Mouse (Mus musculus) small intestine, adult 2 months (tissue): ENCODE data around the gene Rspry1. TPM values are rescaled to one million over a fixed set of nuclear protein-coding genes. Genes with fewer than 3 reads are reported as not detected.

Experiments used
- H3K27ac ChIP-seq: fragments of 200-500 bp; 2 replicates; pipeline ENCODE4 v1.5.1; 2012; ENCODE audit warnings: low read depth, low read length, control low read depth, inconsistent platforms; ENCODE audit not compliant: insufficient read depth
- H3K27me3 ChIP-seq: fragments of 200-500 bp; 2 replicates; pipeline ENCODE4 v1.6.1; 2012; ENCODE audit warnings: mild to moderate bottlenecking, moderate library complexity, low read length, inconsistent platforms; ENCODE audit not compliant: control insufficient read depth, insufficient read depth
- H3K36me3 ChIP-seq: fragments of 200-500 bp; 2 replicates; pipeline ENCODE4 v1.6.1; 2012; ENCODE audit warnings: mild to moderate bottlenecking, low read length, control low read depth, inconsistent platforms; ENCODE audit not compliant: control insufficient read depth, insufficient read depth
- H3K4me1 ChIP-seq: fragments of 200-500 bp; 2 replicates; pipeline ENCODE4 v1.6.1; 2012; ENCODE audit warnings: low read length, inconsistent platforms, mixed read lengths; ENCODE audit not compliant: control insufficient read depth, insufficient read depth, insufficient read length
- H3K4me3 ChIP-seq: fragments of 200-500 bp; 2 replicates; pipeline ENCODE4 v1.5.1; 2012; ENCODE audit warnings: low read depth, mild to moderate bottlenecking, control low read depth, inconsistent platforms, low read length, moderate library complexity
- CTCF ChIP-seq: fragments of 200-500 bp; IDR thresholded peaks from 2 replicates; pipeline ENCODE4 v1.5.1; 2012; ENCODE audit warnings: low read depth, mild to moderate bottlenecking, control low read depth, inconsistent platforms, low read length, moderate library complexity, mixed read lengths; ENCODE audit not compliant: insufficient replicate concordance, insufficient read length; ENCODE audit errors: extremely low read depth
- POLR2A ChIP-seq: fragments of 200-500 bp; IDR thresholded peaks from 2 replicates; pipeline ENCODE4 v1.6.1; 2012; ENCODE audit warnings: low read depth, mild to moderate bottlenecking, control low read depth, inconsistent platforms, low read length, moderate library complexity
- WGBS: fragments of 180-500 bp; shearing (Covaris S2); methylation state at CpG from one replicate; pipeline ENCODE4 v1.1.7; 2018; 5-methylcytosine and 5-hydroxymethylcytosine counted together
- polyA plus RNA-seq: library from polyadenylated mRNA; depleted of rRNA; stranded (reverse); fragments of >200 nt; gene quantifications from 2 replicates; pipeline ENCODE4 v1.2.3, GENCODE M21; 2012

Rspry1 gene
- polyA plus RNA-seq, 1 experiment, result 3.5 TPM

DNA sequence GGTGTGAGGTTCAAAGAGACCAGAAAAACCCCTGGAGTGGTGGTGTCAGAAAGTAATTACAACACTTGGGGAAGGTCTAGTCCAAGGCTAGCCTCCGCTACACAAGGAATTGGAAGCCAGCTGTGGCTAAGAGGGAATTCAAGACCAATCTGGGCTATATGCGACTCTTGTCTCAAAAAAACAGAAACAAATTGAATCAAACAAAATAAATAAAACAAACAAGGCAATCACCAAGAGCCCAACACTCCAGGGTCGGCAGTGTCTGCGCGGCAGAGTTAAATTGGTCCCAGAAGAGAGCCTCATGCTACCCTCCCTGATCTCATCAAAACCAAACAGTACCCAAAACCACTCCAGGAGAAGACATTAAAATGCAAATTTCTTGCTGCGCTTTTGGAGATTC lies 93.0 kb downstream of the Rspry1 start:
- H3K4me1 ChIP-seq, result peaks cover 11% of the 10 kb centered on the region
- no peak for TF ChIP-seq CTCF
- no peak for TF ChIP-seq POLR2A
- WGBS, result 63% methylated on average over 6 of the region's 6 CpGs
- no peaks in the 10 kb centered on the region for H3K36me3 ChIP-seq
- no peaks in the 10 kb centered on the region for H3K27me3 ChIP-seq
- no peak overlapping the region for H3K4me3 ChIP-seq
- no peak overlapping the region for H3K27ac ChIP-seq

DNA sequence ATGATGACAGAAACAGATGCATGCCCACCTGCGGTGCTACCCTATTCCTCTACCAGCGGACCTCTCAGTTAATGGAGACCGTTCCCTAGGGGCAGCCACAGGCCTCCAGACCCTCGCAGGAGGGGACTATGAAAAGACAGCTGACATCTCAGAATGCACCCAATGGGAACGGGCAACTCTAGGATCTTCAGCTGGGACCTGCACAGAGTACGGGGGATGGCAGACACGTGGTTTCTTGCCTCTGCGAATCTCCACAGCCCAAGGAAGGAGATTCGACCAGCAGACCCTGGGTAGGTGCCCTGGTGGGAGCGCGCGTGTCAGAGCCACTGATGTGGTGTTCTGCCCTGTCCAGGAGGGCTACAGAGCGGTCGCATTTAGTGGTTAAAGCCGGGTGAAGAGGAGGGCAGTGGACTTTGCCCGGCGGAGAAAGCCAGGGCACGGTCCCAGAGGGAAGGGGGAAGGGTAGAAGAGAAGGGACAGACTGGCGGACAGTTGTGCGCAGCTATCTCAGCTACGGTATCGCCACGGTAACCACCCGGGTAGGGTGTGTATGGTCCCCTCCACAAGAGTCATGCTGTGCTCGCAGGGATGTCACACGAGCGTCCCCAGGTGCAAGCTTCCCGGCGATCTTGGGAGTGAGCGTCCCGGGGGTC lies 93.7 kb downstream of the Rspry1 start:
- Histone ChIP-seq H3K4me3 (peak overlapping the region; percentile 89), H3K36me3 (no peaks in the 10 kb centered on the region), H3K27me3 (no peaks in the 10 kb centered on the region), H3K4me1 (peaks cover 11% of the 10 kb centered on the region), H3K27ac (no peak overlapping the region)
- WGBS, result 4% methylated on average over 31 of the region's 31 CpGs
- TF ChIP-seq POLR2A (no peak), CTCF (no peak)

DNA sequence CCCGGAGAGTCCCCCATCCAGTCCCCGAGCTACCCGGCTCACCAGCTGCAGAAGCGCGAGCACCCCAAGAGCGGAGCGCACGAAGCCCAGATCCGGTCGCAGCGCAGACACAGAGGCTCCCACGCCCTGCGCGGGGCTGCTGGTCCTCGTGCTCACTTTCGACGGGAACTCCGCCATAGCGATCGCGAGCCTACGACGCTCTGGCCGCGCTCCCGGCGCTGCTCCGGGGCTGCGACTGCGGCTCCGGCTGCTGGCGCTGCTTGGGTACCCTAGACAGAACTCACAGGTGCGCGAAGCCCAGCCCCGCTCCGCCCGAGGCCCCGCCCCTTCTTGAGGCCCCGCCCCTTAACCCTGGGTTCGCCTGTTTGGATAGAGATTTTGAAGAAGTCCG lies 94.3 kb downstream of the Rspry1 start, which contains the start of gene Pllp:
Gene Pllp, minus strand, starts transcription at position 285 of the 391 bp plus-strand sequence.
- WGBS, result under 1% methylated on average over 41 of the region's 41 CpGs
- Histone ChIP-seq H3K4me1 (peaks cover 11% of the 10 kb centered on the region), H3K36me3 (no peaks in the 10 kb centered on the region), H3K4me3 (peak within 1 kb of the TSS; percentile 89), H3K27me3 (no peaks in the 10 kb centered on the region), H3K27ac (no peak within 1 kb of the TSS)
- TF ChIP-seq POLR2A (peak; percentile 72), CTCF (no peak)

DNA sequence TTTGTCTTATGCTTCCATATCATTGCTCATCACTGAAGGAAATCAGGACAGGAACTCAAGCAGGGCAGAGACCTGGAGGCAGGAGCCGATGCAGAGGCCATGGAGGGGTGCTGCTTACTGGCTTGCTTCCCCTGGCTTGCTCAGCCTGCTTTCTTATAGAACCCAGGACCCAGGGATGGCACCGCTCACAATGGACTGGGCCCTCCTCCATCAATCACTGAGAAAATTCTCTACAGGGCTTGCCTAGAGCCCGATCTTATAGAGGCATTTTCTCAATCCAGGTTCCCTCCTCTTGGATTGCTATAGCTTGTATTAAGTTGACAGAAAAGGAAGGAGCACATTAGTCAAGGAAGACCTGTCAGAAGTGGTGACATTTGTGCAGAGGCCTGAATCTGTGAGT lies 94.8 kb downstream of the Rspry1 start:
- no peak overlapping the region for H3K27ac ChIP-seq
- H3K4me3 ChIP-seq, result no peak overlapping the region
- H3K36me3 ChIP-seq, result no peaks in the 10 kb centered on the region
- no peaks in the 10 kb centered on the region for H3K27me3 ChIP-seq
- WGBS, result 55% methylated on average over 3 of the region's 3 CpGs
- H3K4me1 ChIP-seq, result peaks cover 11% of the 10 kb centered on the region
- no peak for TF ChIP-seq POLR2A
- TF ChIP-seq CTCF, result no peak

DNA sequence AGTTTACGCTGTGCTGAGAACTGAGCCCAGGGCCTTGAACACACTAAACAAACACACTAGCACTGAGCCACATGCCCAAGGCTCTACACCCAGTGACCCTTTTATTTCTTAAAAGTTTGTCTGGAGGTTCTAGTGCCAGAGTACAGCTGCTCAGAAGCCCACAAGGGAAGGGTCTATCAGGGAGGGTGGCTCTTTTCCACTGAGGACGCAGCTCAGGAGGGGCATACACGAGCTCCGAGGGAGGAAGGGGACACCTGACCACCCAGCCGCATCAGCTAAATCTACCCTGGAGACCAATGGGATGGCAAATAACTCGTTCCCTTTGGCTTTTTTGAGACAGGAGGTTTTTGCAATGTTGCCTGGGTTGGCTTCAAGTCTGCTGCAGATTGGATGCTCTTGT lies 96.2 kb downstream of the Rspry1 start:
- no peak overlapping the region for H3K4me3 ChIP-seq
- H3K4me1 ChIP-seq, result peaks cover 11% of the 10 kb centered on the region
- no peaks in the 10 kb centered on the region for H3K36me3 ChIP-seq
- H3K27ac ChIP-seq, result no peak overlapping the region
- TF ChIP-seq POLR2A, result no peak
- no peak for TF ChIP-seq CTCF
- 84% methylated on average over 6 of the region's 6 CpGs for WGBS
- H3K27me3 ChIP-seq, result no peaks in the 10 kb centered on the region

DNA sequence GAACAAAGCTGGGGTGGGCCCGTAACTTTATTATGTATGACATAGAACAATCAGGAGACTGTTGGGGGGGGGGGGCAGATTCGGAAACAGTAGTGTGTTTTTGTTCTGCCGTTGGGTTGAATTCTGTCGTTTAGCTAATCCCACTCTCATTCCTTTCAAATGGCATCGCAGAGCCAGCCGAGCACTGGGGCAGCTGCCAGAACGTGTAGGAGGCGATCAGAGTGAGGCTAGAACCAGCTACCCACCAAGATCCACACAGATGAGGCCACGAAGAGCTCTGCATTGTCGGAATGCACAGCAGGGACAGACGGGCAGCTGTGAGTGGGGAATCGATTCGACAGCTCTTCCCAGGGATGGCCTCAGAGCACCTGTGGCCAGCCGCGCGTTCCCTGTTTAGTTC lies 97.6 kb downstream of the Rspry1 start:
- WGBS, result 91% methylated on average over 16 of the region's 16 CpGs
- H3K36me3 ChIP-seq, result no peaks in the 10 kb centered on the region

DNA sequence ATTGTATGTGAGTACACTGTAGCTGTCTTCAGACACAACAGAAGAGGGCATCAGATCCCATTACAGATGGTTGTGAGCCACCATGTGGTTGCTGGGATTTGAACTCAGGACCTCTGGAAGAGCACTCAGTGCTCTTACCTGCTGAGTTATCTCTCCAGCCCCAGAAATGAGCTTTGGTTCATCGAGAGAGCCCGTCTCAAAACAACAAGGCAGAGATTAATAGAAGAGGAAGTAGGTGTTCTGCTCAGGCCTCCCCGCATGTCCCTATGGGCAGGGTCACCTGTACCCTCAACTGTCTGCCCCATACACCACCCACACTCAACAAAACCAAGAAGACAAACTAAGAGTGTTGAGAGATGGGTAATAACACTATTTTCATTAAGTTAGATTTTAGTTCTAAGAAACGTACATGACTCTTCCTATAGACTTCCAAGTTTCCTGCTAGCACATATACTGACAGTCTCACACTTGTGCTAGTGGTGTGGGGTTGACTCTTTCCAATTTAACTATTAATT lies 98.7 kb downstream of the Rspry1 start:
- H3K27ac ChIP-seq, result no peak overlapping the region
- TF ChIP-seq CTCF, result no peak
- TF ChIP-seq POLR2A, result no peak
- no peaks in the 10 kb centered on the region for H3K27me3 ChIP-seq
- H3K4me1 ChIP-seq, result peaks cover 11% of the 10 kb centered on the region
- no peak overlapping the region for H3K4me3 ChIP-seq
- WGBS, result 72% methylated on average over 4 of the region's 4 CpGs
- H3K36me3 ChIP-seq, result no peaks in the 10 kb centered on the region

More for the DNA sequence above, 97.6 kb downstream of the Rspry1 start:
- no peak overlapping the region for H3K4me3 ChIP-seq
- TF ChIP-seq CTCF, result no peak
- TF ChIP-seq POLR2A, result no peak
- no peaks in the 10 kb centered on the region for H3K27me3 ChIP-seq
- peaks cover 13% of the 10 kb centered on the region for H3K4me1 ChIP-seq
- H3K27ac ChIP-seq, result no peak overlapping the region
